Mouse (Mus musculus): Measurements from ENCODE around the gene Gm20503.

DNA sequence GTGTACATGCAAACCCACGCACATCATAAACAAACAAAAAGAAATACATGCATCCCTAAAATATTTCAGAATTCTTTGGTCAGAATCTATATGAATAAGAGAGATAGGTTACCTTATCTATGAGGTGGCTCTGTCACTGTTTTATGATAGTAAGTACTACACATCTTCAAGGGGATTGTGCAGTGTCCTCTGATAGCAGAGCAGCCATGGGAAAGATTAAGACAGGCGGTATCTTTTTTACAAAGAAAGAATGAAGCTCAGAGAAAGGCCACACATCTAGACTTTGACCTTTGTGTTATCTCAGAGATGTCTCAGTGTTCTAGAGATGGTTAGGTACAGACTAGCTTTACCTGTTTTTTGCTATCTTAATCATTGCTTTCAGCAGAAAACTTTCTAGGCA is 13.9 kb downstream of the Gm20503 start:
- TF ChIP-seq CTCF (conservative IDR thresholded peaks at IDR 0.05; ENCODE audit: low read length) (no peak), NANOG (IDR thresholded peaks at IDR 0.05; ENCODE audit: borderline replicate concordance, low read length) (no peak), POU5F1 (IDR thresholded peaks at IDR 0.05; ENCODE audit: borderline replicate concordance, low read length) (no peak)

All from E14TG2a.4 (cell line).